Mouse (Mus musculus): ENCODE data around the gene C130073F10Rik. TPM values are rescaled to one million over a fixed set of nuclear protein-coding genes. Genes with fewer than 3 reads are reported as not detected.
"Not testable (repeated sequence)": the region's sequence is repeated elsewhere in the genome, so short reads cannot be mapped to it uniquely, and the experiment has no call there.

Gene C130073F10Rik
- polyA plus RNA-seq, 1 experiment from 2014 or later: not detected

GRCm38 (mm10) chr4:101850908-101851307 is 42.7 kb downstream of the C130073F10Rik start:
- Histone ChIP-seq H3K27ac (ENCODE audit: low read depth, low read length) (no peak overlapping the region), H3K9me3 (ENCODE audit: control insufficient read depth, low read length) (peaks cover 6% of the 10 kb centered on the region), H3K4me1 (ENCODE audit: control insufficient read depth, insufficient read depth, low read depth, low read length) (no peaks in the 10 kb centered on the region), H3K9ac (ENCODE audit: low read depth, low read length) (no peak overlapping the region), H3K4me2 (ENCODE audit: low read length) (no peak overlapping the region), H3K36me3 (ENCODE audit: control insufficient read depth, insufficient read depth, low read length) (no peaks in the 10 kb centered on the region), H3K27me3 (replicated peaks; ENCODE audit: control insufficient read depth, insufficient read depth, low read length) (no peaks in the 10 kb centered on the region), H3K4me3 (ENCODE audit: low read length) (no peak overlapping the region)
- no peak for ATAC-seq
- WGBS: 71% methylated on average over 2 of the region's 2 CpGs

GRCm38 (mm10) chr4:101843923-101844322 is 49.7 kb downstream of the C130073F10Rik start, which contains the start of gene B020004J07Rik:
Gene B020004J07Rik, minus strand, starts transcription at chr4:101844023.
- H3K9ac ChIP-seq (ENCODE audit: low read depth, low read length); H3K36me3 ChIP-seq (ENCODE audit: control insufficient read depth, insufficient read depth, low read length); ATAC-seq; H3K4me2 ChIP-seq (ENCODE audit: low read length); H3K4me1 ChIP-seq (ENCODE audit: control insufficient read depth, insufficient read depth, low read depth, low read length); H3K9me3 ChIP-seq (ENCODE audit: control insufficient read depth, low read length); H3K4me3 ChIP-seq (ENCODE audit: low read length); H3K27me3 ChIP-seq (replicated peaks; ENCODE audit: control insufficient read depth, insufficient read depth, low read length); H3K27ac ChIP-seq (ENCODE audit: low read depth, low read length): not testable (repeated sequence)
- 89% methylated on average over 3 of the region's 4 CpGs for WGBS

Other genes with a start within 250 kb of the C130073F10Rik start
- 89.6 and 96.6 TPM in 2 replicates for gene Leprot, start 246.1 kb downstream of the C130073F10Rik start, polyA plus RNA-seq (2015; fragmentation: Nextera tagmentation; extraction: Ambion mirVana)
- gene Lepr, start 176.4 kb downstream of the C130073F10Rik start, polyA plus RNA-seq (2015; fragmentation: Nextera tagmentation; extraction: Ambion mirVana): 4.1 and 5.0 TPM in 2 replicates
- gene B020004J07Rik, start 49.8 kb downstream of the C130073F10Rik start, polyA plus RNA-seq (2015; fragmentation: Nextera tagmentation; extraction: Ambion mirVana): not detected in 2 replicates
- not detected in 2 replicates for gene Gm12800, start 15.3 kb upstream of the C130073F10Rik start, polyA plus RNA-seq (2015; fragmentation: Nextera tagmentation; extraction: Ambion mirVana)
- gene Gm12794, start 46.6 kb upstream of the C130073F10Rik start, polyA plus RNA-seq (2015; fragmentation: Nextera tagmentation; extraction: Ambion mirVana): not detected in 2 replicates
- not detected in 2 replicates for gene Gm12790, start 87.3 kb upstream of the C130073F10Rik start, polyA plus RNA-seq (2015; fragmentation: Nextera tagmentation; extraction: Ambion mirVana)
- not detected in 2 replicates for gene Gm12789, start 92.8 kb upstream of the C130073F10Rik start, polyA plus RNA-seq (2015; fragmentation: Nextera tagmentation; extraction: Ambion mirVana)
- 43.4 and 48.3 TPM in 2 replicates for gene Pde4b, start 193.8 kb upstream of the C130073F10Rik start, polyA plus RNA-seq (2015; fragmentation: Nextera tagmentation; extraction: Ambion mirVana)